Mouse (Mus musculus) urinary bladder, postnatal 10 days (tissue): ENCODE measurements around the gene Rnf41.

Experiments used
- DNase-seq: peaks from one replicate; pipeline ENCODE4 v3.0.0; 2022; ENCODE audit warnings: low spot score

Gene Rnf41

GRCm38 (mm10) chr10:128429454-128429853 is 18.0 kb downstream of the Rnf41 start:
- DNase-seq = no peak

GRCm38 (mm10) chr10:128433417-128433816 is 22.0 kb downstream of the Rnf41 start:
- no peak for DNase-seq

GRCm38 (mm10) chr10:128434681-128435080 is 23.2 kb downstream of the Rnf41 start:
- no peak for DNase-seq

GRCm38 (mm10) chr10:128435186-128435823 is 23.8 kb downstream of the Rnf41 start:
- DNase-seq = no peak

GRCm38 (mm10) chr10:128435873-128436272 is 24.4 kb downstream of the Rnf41 start:
- no peak for DNase-seq

GRCm38 (mm10) chr10:128436376-128436775 is 24.9 kb downstream of the Rnf41 start:
- DNase-seq = no peak

GRCm38 (mm10) chr10:128438675-128439279 is 27.3 kb downstream of the Rnf41 start:
- DNase-seq = no peak

GRCm38 (mm10) chr10:128440407-128440806 is 28.9 kb downstream of the Rnf41 start:
- DNase-seq = no peak

GRCm38 (mm10) chr10:128441324-128442119 is 30.1 kb downstream of the Rnf41 start:
- DNase-seq = no peak

GRCm38 (mm10) chr10:128442718-128443117 is 31.3 kb downstream of the Rnf41 start:
- no peak for DNase-seq

- DNase-seq = no peak
These were observed 32.9 kb downstream of the Rnf41 start for GRCm38 (mm10) chr10:128444354-128444753.

GRCm38 (mm10) chr10:128445407-128445806 is 34.0 kb downstream of the Rnf41 start:
- DNase-seq = no peak

GRCm38 (mm10) chr10:128451014-128451413 is 39.6 kb downstream of the Rnf41 start:
- DNase-seq = no peak

GRCm38 (mm10) chr10:128454471-128454870 is 43.0 kb downstream of the Rnf41 start:
- DNase-seq = no peak

GRCm38 (mm10) chr10:128455280-128455679 is 43.8 kb downstream of the Rnf41 start:
- no peak for DNase-seq

GRCm38 (mm10) chr10:128457676-128458075 is 46.2 kb downstream of the Rnf41 start:
- DNase-seq = no peak

- DNase-seq = peak; percentile 79
These were observed 46.9 kb downstream of the Rnf41 start for GRCm38 (mm10) chr10:128458348-128458718.

- DNase-seq = peak; percentile 68
These were observed 47.4 kb downstream of the Rnf41 start, which contains the start of gene Smarcc2 for GRCm38 (mm10) chr10:128458719-128459408. Gene Smarcc2 (plus strand): TSS chr10:128459248.

GRCm38 (mm10) chr10:128459409-128460269 is 48.2 kb downstream of the Rnf41 start:
- DNase-seq = no peak

- DNase-seq = no peak
These were observed 48.8 kb downstream of the Rnf41 start for GRCm38 (mm10) chr10:128460270-128460630.

GRCm38 (mm10) chr10:128474366-128474765 is 62.9 kb downstream of the Rnf41 start:
- no peak for DNase-seq

- no peak for DNase-seq
These were observed 74.9 kb downstream of the Rnf41 start for GRCm38 (mm10) chr10:128486370-128486769.
